Mouse (Mus musculus) limb, embryonic 15.5 days (tissue): Measurements from ENCODE around the gene Gna12. TPM values are rescaled to one million over a fixed set of nuclear protein-coding genes. Genes with fewer than 3 reads are reported as not detected.
A peak's percentile ranks its signal among the peaks of the same experiment; 100 is the strongest.

Experiments
- ATAC-seq: fragments of 200-750 bp; cut with Nextera tagmentation; 2 replicates; pipeline ENCODE4 v1.8.0; 2017; ENCODE audit warnings: low read depth, moderate TSS enrichment; ENCODE audit not compliant: insufficient number of reproducible peaks, low FRiP score, low TSS enrichment
- H3K27ac ChIP-seq: fragments of 300-500 bp; sonication (generic); 2 replicates; pipeline ENCODE4 v1.5.1; 2015; ENCODE audit warnings: moderate library complexity, mild to moderate bottlenecking, inconsistent platforms
- H3K27me3 ChIP-seq: fragments of 300-500 bp; sonication (generic); 2 replicates; pipeline ENCODE4 v1.6.1; 2015; ENCODE audit warnings: inconsistent platforms
- H3K36me3 ChIP-seq: fragments of 300-500 bp; sonication (generic); 2 replicates; pipeline ENCODE4 v1.6.1; 2015; ENCODE audit warnings: inconsistent platforms
- H3K4me1 ChIP-seq: fragments of 300-500 bp; sonication (generic); 2 replicates; pipeline ENCODE4 v1.6.1; 2015; ENCODE audit warnings: inconsistent platforms
- H3K4me2 ChIP-seq: fragments of 300-500 bp; sonication (generic); 2 replicates; pipeline ENCODE4 v1.6.1; 2015; ENCODE audit warnings: mild to moderate bottlenecking, inconsistent platforms
- H3K4me3 ChIP-seq: fragments of 300-500 bp; sonication (generic); 2 replicates; pipeline ENCODE4 v1.5.1; 2015; ENCODE audit warnings: mild to moderate bottlenecking, inconsistent platforms
- H3K9ac ChIP-seq: fragments of 300-500 bp; sonication (generic); 2 replicates; pipeline ENCODE4 v1.6.1; 2015; ENCODE audit warnings: inconsistent platforms
- H3K9me3 ChIP-seq: fragments of 300-500 bp; sonication (generic); 2 replicates; pipeline ENCODE4 v1.6.1; 2016; ENCODE audit warnings: inconsistent platforms
- WGBS: fragments of 180-500 bp; shearing (Covaris S2); methylation state at CpG from one replicate; pipeline ENCODE4 v1.1.7; 2015; 5-methylcytosine and 5-hydroxymethylcytosine counted together
- polyA plus RNA-seq: library from polyadenylated mRNA; unstranded; fragments of >200 nt; fragmentation: Nextera tagmentation; extraction: Ambion mirVana; gene quantifications from 2 replicates; pipeline ENCODE4 v1.2.1, GENCODE M21; 2015

Gene Gna12
- polyA plus RNA-seq, 1 experiment from 2014 or later, result 19.1 TPM

DNA sequence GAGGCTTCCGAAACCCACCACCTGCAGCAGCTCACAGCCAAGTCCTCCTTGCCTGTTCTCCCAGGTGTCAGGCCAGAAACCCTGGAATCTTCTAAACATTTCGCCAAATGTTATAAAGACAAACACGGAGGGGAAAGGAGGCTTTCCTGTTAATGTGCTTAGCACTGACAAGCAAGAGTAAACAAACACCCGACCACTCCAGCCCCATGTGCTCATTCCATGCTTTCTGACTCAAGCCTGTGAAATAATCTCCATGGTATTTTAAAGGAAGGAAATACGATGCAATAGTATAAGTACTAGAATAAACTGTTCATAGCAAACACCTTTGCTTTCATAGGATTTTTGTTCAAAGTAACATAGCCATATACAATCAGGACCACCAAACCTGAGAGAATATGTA lies 38.0 kb downstream of the Gna12 start:
- Histone ChIP-seq H3K27ac (peak overlapping the region; percentile 84), H3K9ac (no peak overlapping the region), H3K9me3 (no peaks in the 10 kb centered on the region), H3K4me1 (peaks cover 55% of the 10 kb centered on the region), H3K27me3 (no peaks in the 10 kb centered on the region), H3K4me2 (no peak overlapping the region), H3K4me3 (no peak overlapping the region), H3K36me3 (no peaks in the 10 kb centered on the region)
- 47% methylated on average over 5 of the region's 5 CpGs for WGBS
- ATAC-seq, result no peak

GRCm38 (mm10) chr5:140790937-140791877 lies 39.0 kb downstream of the Gna12 start:
- H3K9ac ChIP-seq, result no peak overlapping the region
- no peaks in the 10 kb centered on the region for H3K9me3 ChIP-seq
- no peak overlapping the region; the same call in 1 of the 2 replicates for H3K4me3 ChIP-seq
- H3K4me2 ChIP-seq, result no peak overlapping the region
- WGBS, result 31% methylated on average over 9 of the region's 9 CpGs
- H3K4me1 ChIP-seq, result peaks cover 55% of the 10 kb centered on the region
- no peaks in the 10 kb centered on the region for H3K27me3 ChIP-seq
- no peaks in the 10 kb centered on the region for H3K36me3 ChIP-seq
- ATAC-seq, result no peak
- H3K27ac ChIP-seq, result peak overlapping the region; percentile 84

- Histone ChIP-seq H3K27ac (peak overlapping the region; percentile 84), H3K4me3 (no peak overlapping the region), H3K27me3 (no peaks in the 10 kb centered on the region), H3K36me3 (peaks cover 3% of the 10 kb centered on the region), H3K9ac (no peak overlapping the region), H3K9me3 (no peaks in the 10 kb centered on the region), H3K4me1 (peaks cover 55% of the 10 kb centered on the region), H3K4me2 (no peak overlapping the region)
- WGBS, result 15% methylated on average over 2 of the region's 2 CpGs
- no peak for ATAC-seq
Observed at GRCm38 (mm10) chr5:140790392-140790791, 39.8 kb downstream of the Gna12 start.

- H3K36me3 ChIP-seq, result peaks cover 11% of the 10 kb centered on the region
- H3K27ac ChIP-seq, result peak overlapping the region; percentile 59; the same call in 1 of the 2 replicates
- no peak for ATAC-seq
- no peak overlapping the region for H3K4me3 ChIP-seq
- no peak overlapping the region for H3K9ac ChIP-seq
- no peak overlapping the region for H3K4me2 ChIP-seq
- peaks cover 46% of the 10 kb centered on the region for H3K4me1 ChIP-seq
- H3K9me3 ChIP-seq, result no peaks in the 10 kb centered on the region
- no peaks in the 10 kb centered on the region for H3K27me3 ChIP-seq
Observed at GRCm38 (mm10) chr5:140789561-140789960, 40.7 kb downstream of the Gna12 start.

DNA sequence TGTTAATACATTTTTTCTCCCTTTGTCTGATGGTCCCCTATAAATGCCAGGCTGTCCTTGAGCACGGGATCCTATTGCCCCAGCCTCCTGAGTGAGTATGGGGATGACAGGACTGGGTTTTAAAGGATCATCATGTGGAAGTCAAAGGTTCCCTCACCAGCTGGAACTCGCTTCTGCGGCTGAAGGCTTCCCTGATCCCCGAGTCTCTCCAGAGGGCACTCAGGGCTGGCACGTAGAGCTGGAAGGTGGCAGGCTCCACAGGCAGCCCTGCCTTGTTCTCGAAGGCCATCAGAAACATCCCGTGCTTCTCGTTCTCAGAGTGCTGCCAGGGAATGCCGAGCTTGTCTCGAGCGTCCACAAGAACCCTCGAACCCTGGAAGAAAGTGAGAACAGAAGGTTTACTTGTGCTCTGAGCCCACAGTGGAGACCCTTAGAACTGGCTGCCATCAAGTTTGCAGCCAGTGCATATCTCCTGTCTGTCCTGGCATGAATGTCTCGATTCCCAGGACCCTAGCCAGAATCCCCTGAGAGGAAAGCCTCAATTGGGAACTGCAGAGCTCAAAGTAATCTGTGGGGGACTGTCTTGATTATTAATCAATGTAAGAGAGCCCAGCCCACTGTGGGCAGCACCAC lies 44.9 kb downstream of the Gna12 start:
- no peak overlapping the region for H3K4me3 ChIP-seq
- H3K27me3 ChIP-seq, result no peaks in the 10 kb centered on the region
- H3K4me2 ChIP-seq, result no peak overlapping the region
- H3K9ac ChIP-seq, result no peak overlapping the region
- peaks cover 50% of the 10 kb centered on the region for H3K36me3 ChIP-seq
- WGBS, result 84% methylated on average over 13 of the region's 13 CpGs
- peaks cover 14% of the 10 kb centered on the region; the same call in 1 of the 2 replicates for H3K4me1 ChIP-seq
- H3K9me3 ChIP-seq, result no peaks in the 10 kb centered on the region
- no peak for ATAC-seq
- H3K27ac ChIP-seq, result no peak overlapping the region

GRCm38 (mm10) chr5:140784288-140784687 lies 45.9 kb downstream of the Gna12 start:
- H3K27ac ChIP-seq, result no peak overlapping the region
- H3K4me1 ChIP-seq, result peaks cover 11% of the 10 kb centered on the region; the same call in 1 of the 2 replicates
- H3K4me2 ChIP-seq, result no peak overlapping the region
- no peaks in the 10 kb centered on the region for H3K9me3 ChIP-seq
- ATAC-seq, result no peak
- no peak overlapping the region for H3K4me3 ChIP-seq
- 86% methylated on average over 6 of the region's 6 CpGs for WGBS
- peaks cover 58% of the 10 kb centered on the region for H3K36me3 ChIP-seq
- no peak overlapping the region for H3K9ac ChIP-seq
- H3K27me3 ChIP-seq, result no peaks in the 10 kb centered on the region

DNA sequence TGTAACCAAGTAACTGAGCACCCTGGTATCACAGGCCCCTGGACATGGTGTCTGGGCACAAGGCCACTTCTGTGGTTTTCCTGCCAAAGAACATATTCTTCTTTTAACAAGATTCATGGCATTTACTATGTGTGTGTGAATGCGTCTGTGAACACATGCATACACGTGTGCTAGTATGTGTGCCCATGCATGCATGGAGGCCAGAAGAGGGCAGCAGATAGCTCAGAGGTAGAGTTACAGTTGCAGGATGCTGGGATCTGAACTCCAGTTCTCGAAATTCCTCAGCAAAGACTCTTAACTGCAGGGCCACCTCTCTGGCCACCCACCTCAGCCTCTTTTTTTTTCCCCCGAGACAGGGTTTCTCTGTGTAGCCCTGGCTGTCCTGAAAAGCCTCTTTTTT lies 46.7 kb downstream of the Gna12 start:
- H3K36me3 ChIP-seq, result peaks cover 58% of the 10 kb centered on the region
- no peak for ATAC-seq
- H3K27me3 ChIP-seq, result no peaks in the 10 kb centered on the region
- H3K27ac ChIP-seq, result no peak overlapping the region
- no peak overlapping the region for H3K9ac ChIP-seq
- WGBS, result 86% methylated on average over 4 of the region's 4 CpGs
- H3K4me3 ChIP-seq, result no peak overlapping the region
- H3K4me2 ChIP-seq, result no peak overlapping the region
- no peaks in the 10 kb centered on the region for H3K9me3 ChIP-seq
- peaks cover 4% of the 10 kb centered on the region; the same call in 1 of the 2 replicates for H3K4me1 ChIP-seq

DNA sequence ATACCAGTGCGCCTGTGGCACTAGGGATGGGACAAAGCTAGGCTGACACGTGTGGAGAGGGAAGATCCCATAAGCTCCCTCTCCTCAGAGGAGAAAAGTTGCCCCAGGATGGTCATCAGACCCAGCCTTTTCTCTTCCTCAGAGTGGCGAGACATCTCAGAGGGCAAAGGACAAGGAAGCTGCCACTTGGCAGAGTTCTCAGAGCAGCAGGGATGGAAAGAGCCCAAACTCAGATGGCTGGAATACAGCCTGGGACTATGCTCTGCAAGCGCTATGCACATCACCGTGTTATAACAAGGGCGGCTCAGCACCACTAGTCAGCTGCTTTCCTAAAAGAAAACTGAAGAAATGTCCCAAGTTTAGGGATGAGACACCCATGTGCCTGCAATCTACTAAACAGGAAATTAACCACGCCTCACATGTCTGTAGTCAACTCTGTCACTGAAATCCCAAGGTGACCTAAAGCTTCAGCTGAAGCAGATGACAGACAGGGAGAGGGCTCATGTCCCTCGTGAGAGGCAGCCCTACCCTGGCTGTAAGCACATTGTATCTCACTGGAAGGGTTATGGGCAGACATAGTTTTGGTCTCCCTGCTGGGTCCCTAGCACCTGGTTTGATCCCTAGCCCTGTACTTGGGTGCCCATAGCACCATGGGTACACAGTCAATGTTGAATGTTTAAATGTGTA lies 48.2 kb downstream of the Gna12 start:
- Histone ChIP-seq H3K4me2 (no peak overlapping the region), H3K27me3 (no peaks in the 10 kb centered on the region), H3K27ac (no peak overlapping the region), H3K4me1 (peaks cover 6% of the 10 kb centered on the region; the same call in 1 of the 2 replicates), H3K4me3 (no peak overlapping the region), H3K36me3 (peaks cover 64% of the 10 kb centered on the region), H3K9me3 (no peaks in the 10 kb centered on the region), H3K9ac (no peak overlapping the region)
- 84% methylated on average over 8 of the region's 8 CpGs for WGBS
- ATAC-seq, result no peak

- H3K27ac ChIP-seq, result no peak overlapping the region
- no peaks in the 10 kb centered on the region for H3K27me3 ChIP-seq
- no peak overlapping the region for H3K4me3 ChIP-seq
- H3K9ac ChIP-seq, result no peak overlapping the region
- H3K36me3 ChIP-seq, result peaks cover 66% of the 10 kb centered on the region
- H3K4me2 ChIP-seq, result no peak overlapping the region
- ATAC-seq, result no peak
- no peaks in the 10 kb centered on the region for H3K9me3 ChIP-seq
- whole genome bisulfite sequencing, result 84% methylated on average over 5 of the region's 5 CpGs
- H3K4me1 ChIP-seq, result peaks cover 11% of the 10 kb centered on the region; the same call in 1 of the 2 replicates
Observed at GRCm38 (mm10) chr5:140781122-140781521, 49.1 kb downstream of the Gna12 start.

DNA sequence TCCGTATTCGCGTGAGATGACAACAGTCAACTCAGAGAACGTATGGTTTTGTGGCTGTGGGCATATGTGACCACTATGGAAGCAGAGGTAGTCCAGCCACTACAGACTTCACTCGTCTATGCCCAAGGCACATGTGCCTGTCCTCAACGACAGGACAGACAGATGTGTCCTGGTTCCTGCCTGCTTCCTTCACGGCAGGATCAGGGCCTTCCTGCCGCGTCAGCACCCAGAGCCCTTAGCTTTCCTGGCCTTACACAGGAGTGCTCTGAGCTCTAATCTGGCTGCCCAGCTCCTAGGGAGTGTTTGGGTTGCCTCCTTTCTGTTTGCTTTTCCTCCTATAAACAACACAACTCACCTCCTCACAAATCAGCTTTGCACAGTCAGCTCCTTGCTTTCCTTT lies 53.3 kb downstream of the Gna12 start:
- WGBS, result 56% methylated on average over 9 of the region's 9 CpGs
- no peak for ATAC-seq
- Histone ChIP-seq H3K4me2 (no peak overlapping the region), H3K9me3 (no peaks in the 10 kb centered on the region), H3K9ac (no peak overlapping the region), H3K27ac (peak overlapping the region; percentile 68), H3K36me3 (peaks cover 31% of the 10 kb centered on the region), H3K27me3 (no peaks in the 10 kb centered on the region), H3K4me1 (peaks cover 29% of the 10 kb centered on the region), H3K4me3 (no peak overlapping the region)

GRCm38 (mm10) chr5:140775111-140775510 lies 55.1 kb downstream of the Gna12 start:
- Histone ChIP-seq H3K9ac (no peak overlapping the region), H3K4me1 (peaks cover 40% of the 10 kb centered on the region)

More at GRCm38 (mm10) chr5:140775111-140775510, 55.1 kb downstream of the Gna12 start:
- no peak overlapping the region for H3K27ac ChIP-seq
- ATAC-seq, result no peak
- WGBS, result 95% methylated on average over 4 of the region's 4 CpGs
- no peak overlapping the region for H3K4me3 ChIP-seq
- H3K9me3 ChIP-seq, result no peaks in the 10 kb centered on the region
- no peak overlapping the region for H3K4me2 ChIP-seq
- H3K27me3 ChIP-seq, result no peaks in the 10 kb centered on the region
- H3K36me3 ChIP-seq, result peaks cover 13% of the 10 kb centered on the region
